Mouse (Mus musculus) bone marrow macrophage, adult 2 months (primary cell): ENCODE measurements around the gene Slc13a1. TPM values are rescaled to one million over a fixed set of nuclear protein-coding genes. Genes with fewer than 3 reads are reported as not detected.

Experiments
- H3K27ac ChIP-seq: 2 replicates; pipeline ENCODE4 v1.5.1; 2012; ENCODE audit warnings: low read depth, low read length; ENCODE audit not compliant: insufficient read depth
- H3K4me1 ChIP-seq: 2 replicates; pipeline ENCODE4 v1.6.1; 2012; ENCODE audit warnings: low read length; ENCODE audit not compliant: control insufficient read depth, insufficient read depth
- H3K4me3 ChIP-seq: 2 replicates; pipeline ENCODE4 v1.5.1; 2012; ENCODE audit warnings: mild to moderate bottlenecking, low read length, moderate library complexity; ENCODE audit not compliant: insufficient read depth
- CTCF ChIP-seq: IDR thresholded peaks from 2 replicates; pipeline ENCODE4 v1.5.1; 2012; ENCODE audit warnings: low read depth, mild to moderate bottlenecking, low read length, moderate library complexity
- POLR2A ChIP-seq: IDR thresholded peaks from 2 replicates; pipeline ENCODE4 v1.6.1; 2012; ENCODE audit warnings: mild to moderate bottlenecking, low read depth, low read length, borderline replicate concordance
- polyA plus RNA-seq: library from polyadenylated mRNA; stranded (reverse); fragments of >200 nt; gene quantifications from 2 replicates; pipeline ENCODE4 v1.2.4, GENCODE M21; 2012; ENCODE audit not compliant: missing spikeins, insufficient read depth, insufficient read length

Gene Slc13a1
- polyA plus RNA-seq, 1 experiment, result not detected

DNA sequence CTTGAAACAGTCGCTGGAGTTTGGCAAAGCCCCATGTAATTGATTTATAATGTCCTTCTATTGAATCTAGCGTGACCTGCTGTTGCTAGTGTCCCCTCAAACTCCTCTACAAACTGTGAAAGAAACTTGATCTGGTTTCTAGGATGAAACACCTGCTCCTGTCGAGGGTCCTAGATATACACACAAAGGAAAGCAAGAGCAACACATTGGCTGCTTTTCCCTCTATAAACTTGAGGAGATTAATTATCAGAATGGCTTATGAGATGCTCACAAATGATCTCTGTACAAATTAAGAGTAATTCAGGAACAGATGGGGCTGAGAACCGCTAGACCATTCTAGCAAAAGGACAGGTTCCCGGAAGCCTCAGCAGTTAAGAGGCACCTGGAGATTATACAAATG is 67.2 kb downstream of the Slc13a1 start:
- Histone ChIP-seq H3K4me1 (no peaks in the 10 kb centered on the region), H3K27ac (no peak overlapping the region), H3K4me3 (no peak overlapping the region)
- TF ChIP-seq CTCF (no peak), POLR2A (no peak)

DNA sequence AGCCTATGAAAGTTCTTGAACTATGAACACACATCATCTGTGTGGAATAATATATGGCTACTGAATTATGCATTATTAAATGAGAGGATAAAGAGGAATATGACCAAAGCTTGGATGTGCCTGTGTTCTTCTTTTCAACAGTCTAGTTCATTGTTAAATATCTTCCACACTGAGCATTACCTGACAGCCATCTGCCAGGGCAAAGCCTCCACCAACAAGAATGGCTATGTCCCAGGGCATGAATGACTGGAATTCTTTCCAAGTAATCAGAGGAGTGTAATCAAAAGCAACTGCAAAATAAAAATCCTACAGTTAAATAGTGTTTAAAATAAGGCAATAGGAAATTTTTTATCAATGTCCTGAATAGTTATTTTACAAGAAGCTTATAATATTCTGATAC is 70.5 kb downstream of the Slc13a1 start:
- TF ChIP-seq CTCF (no peak), POLR2A (no peak)
- no peak overlapping the region for H3K27ac ChIP-seq
- no peak overlapping the region for H3K4me3 ChIP-seq
- no peaks in the 10 kb centered on the region for H3K4me1 ChIP-seq

- no peak overlapping the region for H3K27ac ChIP-seq
- no peak for TF ChIP-seq CTCF
- no peak for TF ChIP-seq POLR2A
- H3K4me3 ChIP-seq, result no peak overlapping the region
- no peaks in the 10 kb centered on the region for H3K4me1 ChIP-seq
These were observed 91.8 kb downstream of the Slc13a1 start for GRCm38 (mm10) chr6:24076089-24076488.

DNA sequence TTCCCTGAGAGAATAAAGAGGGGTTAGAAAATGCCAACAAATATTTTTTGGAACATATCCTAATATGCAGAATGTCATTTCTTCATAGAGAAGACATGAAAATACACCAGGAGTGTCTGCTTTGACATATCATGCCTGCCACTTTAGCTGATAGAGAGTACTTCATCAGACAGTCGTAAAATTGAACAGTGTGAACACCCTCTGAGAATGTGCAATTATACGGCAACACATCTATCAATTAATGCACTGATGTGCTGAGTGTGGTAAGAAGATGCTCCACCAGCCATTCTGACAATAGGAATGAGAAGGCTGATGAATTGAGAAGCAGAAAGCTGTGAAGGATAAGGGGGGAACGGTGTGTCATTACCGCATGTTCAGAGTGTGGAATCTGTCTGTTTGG is 95.1 kb downstream of the Slc13a1 start:
- no peak for TF ChIP-seq CTCF
- no peak for TF ChIP-seq POLR2A
- Histone ChIP-seq H3K4me3 (no peak overlapping the region), H3K27ac (no peak overlapping the region), H3K4me1 (no peaks in the 10 kb centered on the region)

DNA sequence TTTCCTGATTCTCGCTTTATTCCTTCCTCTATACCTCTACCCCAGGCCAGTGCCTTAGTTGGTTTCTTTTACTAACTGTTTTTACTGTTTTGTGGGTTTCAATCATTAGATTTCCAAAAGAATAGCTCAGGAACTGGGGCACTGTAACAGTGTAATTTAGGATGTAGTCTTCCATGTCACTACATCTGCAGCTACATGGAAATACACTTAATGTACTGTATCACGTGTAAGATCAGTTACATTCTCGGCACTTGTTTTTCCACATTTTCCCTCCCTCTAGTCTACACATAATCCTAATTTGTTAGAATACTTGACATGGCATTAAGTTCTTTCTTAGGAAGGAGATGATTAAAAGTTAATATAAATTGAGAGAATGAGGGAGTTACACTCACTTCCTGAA is 108.1 kb downstream of the Slc13a1 start:
- TF ChIP-seq CTCF (no peak), POLR2A (no peak)
- Histone ChIP-seq H3K4me1 (no peaks in the 10 kb centered on the region), H3K27ac (no peak overlapping the region), H3K4me3 (no peak overlapping the region)

- H3K4me3 ChIP-seq, result no peak overlapping the region
- H3K27ac ChIP-seq, result no peak overlapping the region
- H3K4me1 ChIP-seq, result no peaks in the 10 kb centered on the region
- TF ChIP-seq POLR2A (no peak), CTCF (no peak)
These were observed 112.8 kb downstream of the Slc13a1 start for GRCm38 (mm10) chr6:24055086-24055485.

- TF ChIP-seq POLR2A, result no peak
- TF ChIP-seq CTCF, result no peak
- Histone ChIP-seq H3K27ac (no peak overlapping the region), H3K4me1 (no peaks in the 10 kb centered on the region), H3K4me3 (no peak overlapping the region)
These were observed 113.7 kb downstream of the Slc13a1 start for GRCm38 (mm10) chr6:24054086-24054710.

DNA sequence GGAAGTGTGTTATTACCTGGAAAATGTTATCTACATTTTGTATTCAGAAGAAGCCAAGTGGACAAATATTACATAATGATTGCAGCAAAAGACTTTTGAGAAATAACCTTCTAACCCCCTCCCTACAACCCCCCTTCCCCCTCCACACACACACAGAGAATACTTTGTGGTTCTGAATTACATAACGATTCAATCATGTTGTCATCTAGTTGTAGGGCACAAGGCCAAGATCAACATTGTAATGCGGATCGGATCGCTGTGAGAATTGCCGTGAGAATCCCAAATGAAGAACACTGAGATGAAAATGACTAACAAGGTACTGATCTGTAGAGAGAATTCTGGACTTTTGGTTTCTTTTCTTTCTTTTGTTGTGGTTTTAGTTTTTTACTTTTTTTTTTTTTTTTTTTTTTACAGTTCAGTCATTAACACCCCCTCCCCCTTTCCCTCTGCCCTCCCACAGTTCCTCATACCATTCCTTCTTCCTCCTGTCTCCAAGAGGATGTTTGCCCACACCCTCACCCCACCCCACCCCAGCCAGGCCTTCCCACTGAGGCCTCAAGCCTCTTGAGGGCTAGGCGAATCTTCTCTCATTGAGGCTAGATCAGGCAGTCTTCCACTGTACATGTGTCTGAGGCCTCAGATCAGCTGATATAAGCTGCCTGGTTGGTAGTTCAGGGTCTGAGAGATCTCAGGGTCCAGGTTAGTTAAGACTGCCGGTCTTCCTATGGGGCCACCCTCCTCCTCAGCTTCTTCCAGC is 120.7 kb downstream of the Slc13a1 start:
- H3K4me1 ChIP-seq, result no peaks in the 10 kb centered on the region; the same call in 1 of the 2 replicates

GRCm38 (mm10) chr6:24043496-24043895 is 124.4 kb downstream of the Slc13a1 start:
- no peak overlapping the region for H3K4me3 ChIP-seq
- TF ChIP-seq POLR2A (no peak), CTCF (no peak)
- H3K27ac ChIP-seq, result no peak overlapping the region

More for the DNA sequence above, 120.7 kb downstream of the Slc13a1 start:
- Histone ChIP-seq H3K27ac (no peak overlapping the region), H3K4me3 (no peak overlapping the region)
- TF ChIP-seq CTCF, result no peak
- no peak for TF ChIP-seq POLR2A

More at GRCm38 (mm10) chr6:24043496-24043895, 124.4 kb downstream of the Slc13a1 start:
- no peaks in the 10 kb centered on the region; the same call in 1 of the 2 replicates for H3K4me1 ChIP-seq

Other genes with a start within 250 kb of the Slc13a1 start
- gene Tas2r118, start 198.0 kb downstream of the Slc13a1 start, polyA plus RNA-seq, result not detected in 2 replicates